Mouse (Mus musculus) brain, embryonic 14.5 days (tissue): Measurements from ENCODE around the gene Slc4a2. TPM values are rescaled to one million over a fixed set of nuclear protein-coding genes. Genes with fewer than 3 reads are reported as not detected.

Experiments used
- DNase-seq: peaks from one replicate; pipeline ENCODE4 v3.0.0-alpha.2; 2011; ENCODE audit warnings: low read depth
- CTCF ChIP-seq: fragments of 200-500 bp; IDR thresholded peaks from 2 replicates; pipeline ENCODE4 v1.5.1; 2012; ENCODE audit warnings: inconsistent platforms, mild to moderate bottlenecking, moderate library complexity, borderline replicate concordance; ENCODE audit not compliant: insufficient read depth, insufficient read length; ENCODE audit errors: extremely low read depth
- POLR2A ChIP-seq: fragments of 200-500 bp; IDR thresholded peaks from 2 replicates; pipeline ENCODE4 v1.6.1; 2012; ENCODE audit warnings: mild to moderate bottlenecking, inconsistent platforms, borderline replicate concordance; ENCODE audit not compliant: poor library complexity, insufficient read depth, insufficient read length, severe bottlenecking; ENCODE audit errors: extremely low read depth
- polyA plus RNA-seq: library from polyadenylated mRNA; depleted of rRNA; stranded (reverse); fragments of >200 nt; gene quantifications from 2 replicates; pipeline ENCODE4 v1.2.3, GENCODE M21; 2012

The Slc4a2 gene
- polyA plus RNA-seq, 1 experiment: 41.4 TPM

DNA sequence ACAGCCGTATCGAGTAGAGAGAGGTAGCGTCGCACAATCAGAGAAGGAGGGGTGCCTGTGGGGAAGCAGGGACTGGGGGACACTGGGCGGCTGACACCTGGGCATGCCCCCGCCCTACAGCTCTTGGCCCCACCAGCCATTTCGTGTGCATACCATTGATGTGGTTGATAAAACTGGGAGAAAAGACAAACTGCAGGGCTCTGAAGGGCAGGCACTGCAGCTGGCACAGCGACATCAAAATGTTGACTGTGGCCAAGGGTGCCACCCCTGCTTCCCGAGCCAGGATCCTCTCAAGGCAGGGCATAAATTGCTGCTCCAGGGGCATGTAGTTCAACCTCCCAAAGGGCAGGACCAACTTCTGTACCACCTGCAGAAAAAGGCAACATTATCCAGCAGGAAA, 18.4 kb downstream of the Slc4a2 start:
- no peak for DNase-seq
- TF ChIP-seq CTCF (no peak), POLR2A (no peak)

DNA sequence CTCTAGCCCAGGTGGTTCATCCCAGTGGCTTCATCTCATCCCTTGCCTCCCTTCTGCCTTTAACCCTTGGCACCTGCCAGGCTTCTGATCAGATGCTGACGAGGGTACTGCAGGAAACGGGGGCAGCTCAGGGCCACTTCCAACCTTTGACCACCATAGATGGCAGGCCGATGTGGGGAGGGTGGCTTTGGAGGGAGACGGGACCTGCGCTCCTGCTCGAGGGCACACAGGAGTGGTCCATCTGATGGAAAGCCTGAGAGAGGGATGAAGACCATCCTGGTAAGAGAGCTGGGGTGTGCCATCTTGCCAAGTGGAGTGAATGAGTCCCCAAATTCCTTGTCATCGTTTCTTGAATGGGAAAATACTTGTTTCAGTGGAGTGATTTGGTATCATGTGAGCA, 19.6 kb downstream of the Slc4a2 start:
- TF ChIP-seq POLR2A (no peak), CTCF (no peak)
- no peak for DNase-seq

DNA sequence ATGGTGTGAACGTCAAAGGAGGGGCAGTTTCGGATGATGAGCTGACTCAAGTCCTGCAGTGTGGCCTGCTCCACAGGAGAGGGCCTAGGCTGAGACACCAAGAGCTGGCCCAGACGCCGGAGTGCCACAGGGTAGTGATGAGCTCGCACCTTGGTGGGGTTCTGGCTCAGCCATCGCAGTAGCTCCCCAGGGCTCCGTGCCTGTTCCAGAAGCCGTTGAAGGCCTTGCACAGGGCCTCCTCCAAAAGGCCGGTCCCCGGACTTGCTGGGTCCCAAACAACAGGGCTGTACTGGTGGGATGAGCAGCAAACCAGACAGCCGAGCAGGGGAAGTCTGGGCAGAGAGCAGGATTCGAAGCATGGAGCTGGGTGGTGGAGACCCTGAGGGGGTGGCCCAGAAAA, 20.3 kb downstream of the Slc4a2 start:
- no peak for TF ChIP-seq CTCF
- no peak for TF ChIP-seq POLR2A
- DNase-seq: no peak

DNA sequence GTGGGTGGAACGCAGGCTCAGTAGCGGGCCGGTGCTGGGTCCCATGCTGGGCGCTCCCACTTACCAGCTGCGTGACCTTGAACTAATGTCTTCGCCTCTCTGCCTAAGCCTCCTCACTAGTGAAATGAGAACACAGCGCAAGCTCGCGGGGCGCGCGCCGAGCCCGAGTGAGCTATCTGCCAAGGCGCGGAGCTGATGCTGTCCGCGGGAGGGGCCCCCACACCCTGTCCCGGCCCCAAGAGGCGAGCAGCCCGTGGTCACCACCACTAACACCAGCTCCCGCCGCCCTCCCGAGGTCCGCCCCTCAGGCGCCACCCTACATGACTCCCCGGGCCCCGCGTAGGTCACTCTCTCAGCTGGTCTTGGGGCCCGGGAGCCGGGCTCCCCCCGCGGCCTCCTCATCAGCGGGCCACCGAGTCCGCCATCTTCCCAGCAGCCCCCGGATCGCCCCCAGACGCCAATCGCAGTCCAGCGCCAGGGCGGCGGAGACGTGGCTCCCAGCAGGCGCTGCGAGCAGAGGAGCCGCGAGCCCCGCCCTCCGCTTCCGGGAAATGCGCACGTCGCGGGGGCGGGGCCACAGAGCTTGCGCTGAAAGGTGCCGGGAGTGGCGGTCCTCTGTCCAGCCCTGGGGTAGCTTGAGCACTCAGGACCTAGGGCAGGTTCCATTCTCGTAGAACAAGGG, 21.2 kb downstream of the Slc4a2 start, which contains the start of gene Fastk:
TSS of gene Fastk (minus strand) at position 542 of the 682 bp plus-strand sequence.
- peak; percentile 98 for DNase-seq
- TF ChIP-seq POLR2A (peak; percentile 75), CTCF (no peak)

DNA sequence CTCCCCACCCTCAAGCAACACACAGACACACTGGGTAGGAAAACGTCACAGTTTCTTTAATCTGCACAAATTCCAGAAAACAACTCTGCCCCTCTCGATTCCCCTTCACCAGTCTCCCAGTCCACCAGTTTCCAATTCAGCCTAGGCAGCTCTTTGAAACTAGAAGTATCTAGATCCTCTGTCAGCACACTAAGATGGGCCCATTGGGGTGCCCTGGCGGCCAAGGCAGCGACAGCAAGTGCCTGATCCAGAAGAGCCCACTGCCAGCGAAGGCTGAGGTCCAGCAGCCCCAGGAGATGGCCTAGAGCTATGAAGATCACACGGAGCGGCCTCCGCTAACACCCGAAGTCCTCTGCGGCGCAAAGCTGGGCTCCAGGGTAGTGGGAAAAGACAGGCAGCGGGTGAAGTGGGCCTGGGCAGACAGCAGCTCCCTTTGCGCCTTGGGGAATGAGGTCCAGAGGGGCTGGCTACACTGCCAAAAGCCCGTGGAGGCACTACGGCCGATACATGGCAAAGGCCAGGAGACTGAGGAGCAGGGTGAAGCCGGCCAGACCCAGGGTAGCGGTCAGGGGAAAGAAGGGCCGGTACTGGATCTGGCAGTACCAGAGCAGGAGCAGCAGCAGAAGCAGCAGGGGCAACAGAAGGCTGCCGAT, 21.9 kb downstream of the Slc4a2 start:
- TF ChIP-seq CTCF: 0 out of 2 replicates have a peak, but pooled peaks have one; percentile 9
- no peak for TF ChIP-seq POLR2A
- no peak for DNase-seq

DNA sequence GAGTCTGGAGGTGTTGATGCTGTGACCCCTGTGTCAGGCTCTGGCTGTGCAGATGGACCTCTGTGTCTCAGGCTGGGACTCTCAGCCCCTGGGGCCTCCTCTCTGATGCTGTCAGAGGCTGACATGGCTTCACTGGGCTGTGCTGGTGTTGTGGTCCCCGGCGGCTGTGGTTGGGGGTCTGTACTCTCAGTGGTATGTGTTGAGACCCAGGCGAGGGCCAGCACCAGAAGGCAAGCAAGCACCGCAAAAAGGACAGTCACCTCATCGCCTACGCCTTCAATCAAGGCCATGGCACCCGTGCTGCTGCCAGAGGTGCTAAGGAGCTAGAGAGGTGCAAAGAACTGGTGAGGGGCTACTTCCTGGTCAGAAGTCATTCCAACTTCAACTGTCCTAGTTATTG, 23.0 kb downstream of the Slc4a2 start:
- no peak for DNase-seq
- TF ChIP-seq CTCF (no peak), POLR2A (no peak)

DNA sequence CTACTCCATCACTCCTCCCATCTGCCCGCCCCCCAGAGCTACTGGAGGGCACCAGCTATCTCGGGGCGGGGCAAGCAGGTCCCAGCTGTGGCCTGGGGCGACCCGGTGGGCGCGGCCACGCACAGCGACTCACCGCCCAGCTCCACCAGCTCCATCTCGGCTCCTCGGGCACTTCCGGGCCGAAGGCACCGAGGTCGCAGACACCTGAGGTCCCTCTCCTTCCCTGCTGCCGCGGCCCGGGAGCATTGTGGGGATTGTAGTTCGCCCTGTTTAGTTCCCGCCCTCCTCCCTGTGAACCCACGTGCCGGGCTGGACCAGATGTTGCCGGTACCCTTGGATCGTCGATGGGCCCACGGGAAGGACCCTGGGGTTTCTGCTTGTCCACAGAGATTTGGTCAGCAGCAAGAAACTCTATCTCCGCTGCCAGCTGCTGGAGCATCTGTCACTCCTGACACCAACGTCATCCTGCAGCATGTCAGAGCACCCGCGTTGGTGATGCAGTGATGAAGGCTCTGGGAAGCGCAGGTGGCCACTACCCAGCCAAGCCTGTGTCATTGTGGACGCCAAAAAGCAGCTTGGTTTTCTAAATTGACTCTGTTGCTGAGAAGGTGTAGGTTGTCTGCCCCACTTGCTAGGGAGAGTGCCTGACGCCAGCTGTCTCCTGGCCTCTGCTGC, 24.1 kb downstream of the Slc4a2 start, which contains the start of gene Tmub1:
TSS of gene Tmub1 (minus strand) at position 231 of the 675 bp plus-strand sequence.
- peak; percentile 85 for DNase-seq
- no peak for TF ChIP-seq CTCF
- TF ChIP-seq POLR2A: 0 out of 2 replicates have a peak, but pooled peaks have one; percentile 43

DNA sequence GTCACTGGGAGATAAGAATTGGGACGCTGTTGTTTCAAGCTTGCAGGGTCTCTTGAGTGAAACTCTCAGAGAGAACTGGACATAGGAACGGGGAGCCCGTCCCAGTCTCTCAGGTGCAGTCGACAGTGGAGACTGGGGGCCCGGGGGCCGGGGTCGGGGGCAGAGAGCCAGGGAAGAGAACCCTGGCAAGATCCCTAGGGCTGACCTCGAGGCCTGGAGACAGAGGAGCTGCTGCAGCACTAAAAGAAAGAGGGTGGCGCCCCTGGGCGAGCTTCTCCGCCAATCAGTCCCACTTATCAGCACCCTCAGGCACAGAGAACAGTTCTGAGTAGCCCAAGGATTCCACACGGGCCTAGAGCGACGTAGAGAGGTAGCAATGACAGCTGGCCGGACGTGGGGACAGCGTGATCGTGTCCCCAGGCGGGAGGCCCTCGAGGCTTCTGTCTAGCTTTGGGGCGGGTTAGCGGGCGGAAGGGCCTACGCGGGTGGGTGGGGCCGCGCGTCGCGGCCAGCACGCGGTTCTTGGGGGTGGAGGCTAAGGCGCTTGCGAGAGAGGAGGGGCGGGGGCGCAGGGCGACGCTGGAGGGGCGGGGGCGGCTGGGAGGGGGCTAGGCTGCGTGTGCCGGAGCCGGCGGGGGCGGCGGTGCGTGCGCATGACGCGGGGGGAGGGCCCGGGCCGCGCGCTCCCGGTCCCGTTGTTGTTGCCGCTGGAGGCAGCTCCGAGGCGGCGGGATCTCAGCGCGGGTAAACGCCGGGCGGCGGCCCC, 27.8 kb downstream of the Slc4a2 start:
- peak; percentile 97 for DNase-seq
- TF ChIP-seq POLR2A (peak; percentile 97), CTCF (no peak)

DNA sequence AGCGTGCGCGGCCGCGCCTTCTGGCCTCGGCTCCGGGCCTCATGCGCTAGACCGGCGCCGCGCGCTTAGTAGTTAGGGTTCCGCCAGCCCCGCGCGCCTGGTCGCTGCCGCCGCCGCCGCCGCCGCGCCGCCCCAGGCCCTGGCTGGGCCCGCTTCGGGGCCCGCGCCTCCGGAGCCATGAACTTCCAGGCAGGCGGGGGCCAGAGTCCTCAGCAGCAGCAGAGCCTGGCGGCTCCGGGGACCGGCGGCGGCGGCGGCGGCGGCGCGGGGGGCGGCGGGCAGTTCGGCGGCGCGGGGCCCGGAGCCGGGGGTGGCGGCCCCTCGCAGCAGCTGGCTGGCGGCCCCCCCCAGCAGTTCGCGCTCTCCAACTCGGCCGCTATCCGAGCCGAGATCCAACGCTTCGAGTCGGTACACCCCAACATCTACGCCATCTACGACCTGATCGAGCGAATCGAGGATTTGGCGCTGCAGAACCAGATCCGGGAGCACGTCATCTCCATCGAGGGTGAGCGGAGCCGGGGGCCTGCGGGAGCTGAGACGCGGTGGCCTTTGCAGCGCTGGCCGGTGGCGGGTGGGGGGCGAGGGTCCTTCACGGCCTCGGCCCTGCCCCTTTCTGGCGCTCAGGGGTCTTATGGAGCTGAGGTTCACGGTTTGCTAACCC, 28.5 kb downstream of the Slc4a2 start, which contains the start of gene Agap3:
TSS of gene Agap3 (plus strand) at position 148 of the 661 bp plus-strand sequence.
- TF ChIP-seq CTCF (no peak), POLR2A (no peak)
- peak; percentile 59 for DNase-seq

DNA sequence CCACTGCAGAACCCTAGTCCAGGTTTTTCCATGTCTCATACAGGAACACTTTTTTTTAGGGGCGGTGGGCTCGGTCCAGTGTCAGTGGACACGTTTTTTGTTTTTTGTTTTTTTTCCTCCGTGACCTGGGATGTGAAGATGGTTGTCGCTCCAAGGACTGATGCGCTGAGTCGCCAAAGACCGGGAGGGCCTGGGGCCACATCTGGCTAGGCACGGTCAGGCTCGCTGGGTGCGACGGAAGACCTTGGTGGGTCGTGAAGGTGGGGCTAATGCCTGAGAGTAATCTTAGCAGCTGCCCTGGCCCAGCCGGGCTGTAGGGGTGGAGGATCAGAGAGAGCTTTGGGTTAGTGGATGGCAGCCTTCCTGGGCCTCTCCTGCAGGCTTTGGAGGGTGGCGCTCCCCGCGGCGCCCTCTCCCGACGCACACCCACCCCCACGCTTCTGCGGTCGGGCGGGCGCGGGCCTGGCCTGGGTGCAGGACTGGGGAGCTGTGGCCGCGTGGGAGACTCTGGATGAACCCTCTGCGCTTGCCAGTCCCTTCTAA, 29.1 kb downstream of the Slc4a2 start:
- DNase-seq: peak; percentile 41
- no peak for TF ChIP-seq POLR2A
